Mouse (Mus musculus) limb, embryonic 15.5 days (tissue): ENCODE measurements at regions not wholly inside any gene's neighbourhood (a gene's known extent, or its start where the extent isn't known, plus 50 kb on each side); places are given as distances from the start of the nearest gene placed in this dataset.
"Not testable (repeated sequence)": the region's sequence is repeated elsewhere in the genome, so short reads cannot be mapped to it uniquely, and the experiment has no call there.

Experiments used
- ATAC-seq: fragments of 200-750 bp; cut with Nextera tagmentation; 2 replicates; pipeline ENCODE4 v1.8.0; 2017; ENCODE audit warnings: low read depth, moderate TSS enrichment; ENCODE audit not compliant: insufficient number of reproducible peaks, low FRiP score, low TSS enrichment
- H3K27ac ChIP-seq: fragments of 300-500 bp; sonication (generic); 2 replicates; pipeline ENCODE4 v1.5.1; 2015; ENCODE audit warnings: moderate library complexity, mild to moderate bottlenecking, inconsistent platforms
- H3K27me3 ChIP-seq: fragments of 300-500 bp; sonication (generic); 2 replicates; pipeline ENCODE4 v1.6.1; 2015; ENCODE audit warnings: inconsistent platforms
- H3K36me3 ChIP-seq: fragments of 300-500 bp; sonication (generic); 2 replicates; pipeline ENCODE4 v1.6.1; 2015; ENCODE audit warnings: inconsistent platforms
- H3K4me1 ChIP-seq: fragments of 300-500 bp; sonication (generic); 2 replicates; pipeline ENCODE4 v1.6.1; 2015; ENCODE audit warnings: inconsistent platforms
- H3K4me2 ChIP-seq: fragments of 300-500 bp; sonication (generic); 2 replicates; pipeline ENCODE4 v1.6.1; 2015; ENCODE audit warnings: mild to moderate bottlenecking, inconsistent platforms
- H3K4me3 ChIP-seq: fragments of 300-500 bp; sonication (generic); 2 replicates; pipeline ENCODE4 v1.5.1; 2015; ENCODE audit warnings: mild to moderate bottlenecking, inconsistent platforms
- H3K9ac ChIP-seq: fragments of 300-500 bp; sonication (generic); 2 replicates; pipeline ENCODE4 v1.6.1; 2015; ENCODE audit warnings: inconsistent platforms
- H3K9me3 ChIP-seq: fragments of 300-500 bp; sonication (generic); 2 replicates; pipeline ENCODE4 v1.6.1; 2016; ENCODE audit warnings: inconsistent platforms
- WGBS: fragments of 180-500 bp; shearing (Covaris S2); methylation state at CpG from one replicate; pipeline ENCODE4 v1.1.7; 2015; 5-methylcytosine and 5-hydroxymethylcytosine counted together

GRCm38 (mm10) chr19:49301364-49302091, 1095.7 kb downstream of the Sorcs3 start:
- H3K4me2 ChIP-seq: no peak overlapping the region
- no peaks in the 10 kb centered on the region for H3K9me3 ChIP-seq
- H3K4me1 ChIP-seq: no peaks in the 10 kb centered on the region; the same call in 1 of the 2 replicates
- no peaks in the 10 kb centered on the region for H3K36me3 ChIP-seq
- no peak overlapping the region for H3K4me3 ChIP-seq
- ATAC-seq: no peak
- no peak overlapping the region for H3K27ac ChIP-seq
- no peaks in the 10 kb centered on the region for H3K27me3 ChIP-seq
- H3K9ac ChIP-seq: no peak overlapping the region
- 59% methylated on average over 7 of the region's 7 CpGs for WGBS

- Histone ChIP-seq H3K27ac (no peak overlapping the region), H3K36me3 (no peaks in the 10 kb centered on the region), H3K27me3 (no peaks in the 10 kb centered on the region), H3K4me1 (no peaks in the 10 kb centered on the region), H3K4me2 (no peak overlapping the region), H3K4me3 (no peak overlapping the region), H3K9me3 (no peaks in the 10 kb centered on the region), H3K9ac (no peak overlapping the region)
- ATAC-seq: no peak
- 81% methylated on average over 3 of the region's 3 CpGs for WGBS
These were observed 1100.0 kb downstream of the Sorcs3 start for GRCm38 (mm10) chr19:49305804-49306203.

- no peak for ATAC-seq
These were observed 1108.4 kb downstream of the Sorcs3 start for GRCm38 (mm10) chr19:49314229-49314628.

GRCm38 (mm10) chr19:49359642-49360041, 1153.8 kb downstream of the Sorcs3 start:
- Histone ChIP-seq H3K4me1 (no peaks in the 10 kb centered on the region), H3K27me3 (no peaks in the 10 kb centered on the region), H3K36me3 (no peaks in the 10 kb centered on the region), H3K4me3 (no peak overlapping the region), H3K27ac (no peak overlapping the region), H3K9ac (no peak overlapping the region), H3K9me3 (no peaks in the 10 kb centered on the region), H3K4me2 (no peak overlapping the region)
- no peak for ATAC-seq
- WGBS: 77% methylated on average over 3 of the region's 3 CpGs

More at GRCm38 (mm10) chr19:49314229-49314628, 1108.4 kb downstream of the Sorcs3 start:
- Histone ChIP-seq H3K4me3 (no peak overlapping the region), H3K27ac (no peak overlapping the region), H3K4me2 (no peak overlapping the region), H3K4me1 (no peaks in the 10 kb centered on the region), H3K27me3 (no peaks in the 10 kb centered on the region), H3K9ac (no peak overlapping the region), H3K9me3 (no peaks in the 10 kb centered on the region), H3K36me3 (no peaks in the 10 kb centered on the region)
- WGBS: 78% methylated on average over 1 of the region's 1 CpGs

- Histone ChIP-seq H3K27ac (no peak overlapping the region), H3K36me3 (no peaks in the 10 kb centered on the region), H3K4me3 (no peak overlapping the region), H3K4me2 (no peak overlapping the region), H3K4me1 (no peaks in the 10 kb centered on the region), H3K27me3 (no peaks in the 10 kb centered on the region), H3K9me3 (no peaks in the 10 kb centered on the region), H3K9ac (no peak overlapping the region)
- no peak for ATAC-seq
- 70% methylated on average over 5 of the region's 5 CpGs for WGBS
These were observed 1154.9 kb downstream of the Sorcs3 start for GRCm38 (mm10) chr19:49360715-49361114.

- ATAC-seq, H3K4me2 ChIP-seq, H3K4me3 ChIP-seq, H3K9me3 ChIP-seq, H3K4me1 ChIP-seq, H3K9ac ChIP-seq, H3K36me3 ChIP-seq, H3K27me3 ChIP-seq, H3K27ac ChIP-seq: not testable (repeated sequence)
- whole genome bisulfite sequencing: 51% methylated on average over 10 of the region's 11 CpGs
These were observed 1155.3 kb downstream of the Sorcs3 start for GRCm38 (mm10) chr19:49361116-49361515.

- H3K36me3 ChIP-seq: no peaks in the 10 kb centered on the region
- no peak overlapping the region for H3K4me2 ChIP-seq
- no peak overlapping the region for H3K27ac ChIP-seq
- H3K4me1 ChIP-seq: no peaks in the 10 kb centered on the region
- H3K9me3 ChIP-seq: no peaks in the 10 kb centered on the region
- no peaks in the 10 kb centered on the region for H3K27me3 ChIP-seq
- H3K4me3 ChIP-seq: no peak overlapping the region
- H3K9ac ChIP-seq: no peak overlapping the region
- no peak for ATAC-seq
- WGBS: 61% methylated on average over 1 of the region's 1 CpGs
These were observed 1167.1 kb downstream of the Sorcs3 start for GRCm38 (mm10) chr19:49372921-49373320.

- H3K36me3 ChIP-seq: no peaks in the 10 kb centered on the region
- H3K27me3 ChIP-seq: no peaks in the 10 kb centered on the region
- 89% methylated on average over 2 of the region's 2 CpGs for WGBS
- no peak overlapping the region for H3K4me2 ChIP-seq
- no peak for ATAC-seq
- H3K9ac ChIP-seq: no peak overlapping the region
- no peak overlapping the region for H3K4me3 ChIP-seq
- no peaks in the 10 kb centered on the region for H3K4me1 ChIP-seq
- no peak overlapping the region for H3K27ac ChIP-seq
- no peaks in the 10 kb centered on the region for H3K9me3 ChIP-seq
These were observed 1168.5 kb downstream of the Sorcs3 start for GRCm38 (mm10) chr19:49374295-49374694.

GRCm38 (mm10) chr19:49374926-49375325, 1169.1 kb downstream of the Sorcs3 start:
- 89% methylated on average over 3 of the region's 3 CpGs for WGBS
- Histone ChIP-seq H3K36me3 (no peaks in the 10 kb centered on the region), H3K9ac (no peak overlapping the region), H3K27ac (no peak overlapping the region), H3K4me3 (no peak overlapping the region), H3K9me3 (no peaks in the 10 kb centered on the region), H3K27me3 (no peaks in the 10 kb centered on the region), H3K4me1 (no peaks in the 10 kb centered on the region), H3K4me2 (no peak overlapping the region)
- ATAC-seq: no peak

- ATAC-seq: no peak
- no peak overlapping the region for H3K27ac ChIP-seq
- no peaks in the 10 kb centered on the region for H3K4me1 ChIP-seq
- H3K36me3 ChIP-seq: no peaks in the 10 kb centered on the region
- no peaks in the 10 kb centered on the region for H3K27me3 ChIP-seq
- no peak overlapping the region for H3K4me3 ChIP-seq
- H3K9me3 ChIP-seq: no peaks in the 10 kb centered on the region
- no peak overlapping the region for H3K4me2 ChIP-seq
- no peak overlapping the region for H3K9ac ChIP-seq
- WGBS: 51% methylated on average over 1 of the region's 1 CpGs
These were observed 1170.2 kb downstream of the Sorcs3 start for GRCm38 (mm10) chr19:49375754-49376619.

- Histone ChIP-seq H3K36me3 (no peaks in the 10 kb centered on the region), H3K9me3 (no peaks in the 10 kb centered on the region), H3K27me3 (no peaks in the 10 kb centered on the region), H3K4me2 (no peak overlapping the region), H3K4me3 (no peak overlapping the region), H3K27ac (no peak overlapping the region), H3K9ac (no peak overlapping the region), H3K4me1 (no peaks in the 10 kb centered on the region)
- no peak for ATAC-seq
- 59% methylated on average over 3 of the region's 3 CpGs for WGBS
These were observed 1173.8 kb downstream of the Sorcs3 start for GRCm38 (mm10) chr19:49379646-49380045.

GRCm38 (mm10) chr19:49396257-49396656, 1190.4 kb downstream of the Sorcs3 start:
- H3K27me3 ChIP-seq: no peaks in the 10 kb centered on the region
- no peak overlapping the region for H3K4me2 ChIP-seq
- H3K9ac ChIP-seq: no peak overlapping the region
- no peaks in the 10 kb centered on the region for H3K9me3 ChIP-seq
- no peaks in the 10 kb centered on the region for H3K4me1 ChIP-seq
- 61% methylated on average over 2 of the region's 2 CpGs for WGBS
- H3K27ac ChIP-seq: no peak overlapping the region
- no peak overlapping the region for H3K4me3 ChIP-seq
- no peak for ATAC-seq
- no peaks in the 10 kb centered on the region for H3K36me3 ChIP-seq
